Mouse (Mus musculus) liver, embryonic 11.5 days (tissue): ENCODE results near the gene Soat1. TPM values are rescaled to one million over a fixed set of nuclear protein-coding genes. Genes with fewer than 3 reads are reported as not detected.
A peak's percentile ranks its signal among the peaks of the same experiment; 100 is the strongest.

Experiments
- ATAC-seq: fragments of 200-750 bp; cut with Nextera tagmentation; replicated peaks from 2 replicates; pipeline ENCODE4 v1.8.0; 2017; ENCODE audit warnings: moderate number of reproducible peaks, mild to moderate bottlenecking, moderate TSS enrichment, moderate library complexity; ENCODE audit not compliant: low FRiP score
- DNase-seq: peaks from one replicate; pipeline ENCODE4 v3.0.0-alpha.2; 2017; ENCODE audit warnings: low spot score
- H3K27ac ChIP-seq: fragments of 300-500 bp; sonication (generic); 2 replicates; pipeline ENCODE4 v1.5.1; 2014; ENCODE audit warnings: mild to moderate bottlenecking, low read depth, low read length, control low read depth
- H3K27me3 ChIP-seq: fragments of 300-500 bp; sonication (generic); replicated peaks from 2 replicates; pipeline ENCODE4 v1.6.1; 2014; ENCODE audit warnings: low read length, mixed read lengths; ENCODE audit not compliant: control insufficient read depth, insufficient read depth
- H3K36me3 ChIP-seq: fragments of 300-500 bp; sonication (generic); 2 replicates; pipeline ENCODE4 v1.6.1; 2014; ENCODE audit warnings: mild to moderate bottlenecking, low read length, moderate library complexity, mixed read lengths; ENCODE audit not compliant: control insufficient read depth, insufficient read depth
- H3K4me1 ChIP-seq: fragments of 300-500 bp; sonication (generic); replicated peaks from 2 replicates; pipeline ENCODE4 v1.6.1; 2014; ENCODE audit warnings: low read length, mixed read lengths; ENCODE audit not compliant: control insufficient read depth, insufficient read depth
- H3K4me2 ChIP-seq: fragments of 300-500 bp; sonication (generic); 2 replicates; pipeline ENCODE4 v1.6.1; 2014; ENCODE audit warnings: mild to moderate bottlenecking, control low read depth, moderate library complexity
- H3K4me3 ChIP-seq: fragments of 300-500 bp; sonication (generic); 2 replicates; pipeline ENCODE4 v1.5.1; 2014; ENCODE audit warnings: low read depth, low read length, control low read depth
- H3K9ac ChIP-seq: fragments of 300-500 bp; sonication (generic); 2 replicates; pipeline ENCODE4 v1.6.1; 2014; ENCODE audit warnings: low read depth, low read length, control low read depth
- H3K9me3 ChIP-seq: fragments of 300-500 bp; sonication (generic); 2 replicates; pipeline ENCODE4 v1.6.1; 2016; ENCODE audit warnings: low read length, inconsistent platforms, mixed read lengths; ENCODE audit not compliant: control insufficient read depth
- WGBS: fragments of 180-500 bp; shearing (Covaris S2); extraction: QIAGEN DNeasy Blood & Tissue Kit; methylation state at CpG from one replicate; pipeline ENCODE4 v1.1.7; 2014; 5-methylcytosine and 5-hydroxymethylcytosine counted together
- polyA plus RNA-seq: library from polyadenylated mRNA; unstranded; fragments of >200 nt; fragmentation: Nextera tagmentation; extraction: Ambion mirVana; gene quantifications from 2 replicates; pipeline ENCODE4 v1.2.1, GENCODE M21; 2014

Gene Soat1
- polyA plus RNA-seq, 1 experiment from 2014 or later, result 29.3 TPM

DNA sequence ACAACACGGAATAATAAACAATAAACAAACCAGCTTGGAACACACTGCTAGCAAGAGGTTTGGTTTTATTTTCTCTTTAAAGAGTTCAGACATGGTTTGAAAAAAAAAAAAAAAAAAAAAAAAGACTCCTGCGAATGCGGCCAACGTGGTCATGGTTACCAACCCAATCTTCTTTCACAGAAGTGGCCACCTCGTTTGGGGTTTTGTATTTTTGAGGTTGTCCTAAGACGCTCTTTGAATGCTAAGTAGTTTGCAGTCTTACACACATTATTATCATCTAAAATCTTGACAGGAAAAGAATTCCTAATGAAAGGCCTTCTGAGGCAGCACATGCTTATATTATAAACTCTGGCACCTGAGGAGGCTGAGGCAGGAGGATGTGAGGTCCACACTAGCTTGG is 45.7 kb downstream of the Soat1 start:
- H3K36me3 ChIP-seq, result peaks cover 9% of the 10 kb centered on the region
- H3K9me3 ChIP-seq, result no peaks in the 10 kb centered on the region
- no peak overlapping the region for H3K4me2 ChIP-seq
- 89% methylated on average over 6 of the region's 6 CpGs for WGBS
- DNase-seq (no peak), ATAC-seq (no peak)
- H3K9ac ChIP-seq, result no peak overlapping the region
- no peak overlapping the region for H3K4me3 ChIP-seq
- H3K27ac ChIP-seq, result no peak overlapping the region
- no peaks in the 10 kb centered on the region for H3K4me1 ChIP-seq
- H3K27me3 ChIP-seq, result no peaks in the 10 kb centered on the region

DNA sequence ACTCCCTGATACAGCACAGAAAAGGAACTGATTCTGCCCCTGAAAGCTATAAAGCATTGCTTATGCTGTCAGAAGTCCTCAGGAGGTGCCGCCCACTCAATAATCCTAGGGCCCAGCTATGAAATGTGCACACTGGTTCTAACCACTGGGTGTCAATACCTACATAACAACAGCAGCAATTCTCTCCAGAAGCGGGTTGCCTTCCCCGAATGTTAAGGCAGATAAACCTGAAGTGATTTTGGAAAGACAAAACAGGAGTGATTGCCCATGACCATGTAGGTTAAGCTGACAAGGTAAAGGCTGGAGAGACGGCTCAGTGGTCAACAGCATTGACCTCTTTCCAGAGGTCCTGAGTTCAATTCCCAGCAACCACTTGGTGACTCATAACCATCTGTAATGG is 48.4 kb downstream of the Soat1 start:
- H3K4me2 ChIP-seq, result no peak overlapping the region
- H3K4me1 ChIP-seq, result 0 out of 2 replicates have a peak, but pooled peaks cover 2% of the 10 kb centered on the region
- no peaks in the 10 kb centered on the region for H3K9me3 ChIP-seq
- no peaks in the 10 kb centered on the region for H3K36me3 ChIP-seq
- no peak overlapping the region for H3K4me3 ChIP-seq
- H3K27ac ChIP-seq, result no peak overlapping the region
- H3K27me3 ChIP-seq, result no peaks in the 10 kb centered on the region
- no peak overlapping the region for H3K9ac ChIP-seq
- 91% methylated on average over 4 of the region's 4 CpGs for WGBS
- DNase-seq (no peak), ATAC-seq (no peak)

DNA sequence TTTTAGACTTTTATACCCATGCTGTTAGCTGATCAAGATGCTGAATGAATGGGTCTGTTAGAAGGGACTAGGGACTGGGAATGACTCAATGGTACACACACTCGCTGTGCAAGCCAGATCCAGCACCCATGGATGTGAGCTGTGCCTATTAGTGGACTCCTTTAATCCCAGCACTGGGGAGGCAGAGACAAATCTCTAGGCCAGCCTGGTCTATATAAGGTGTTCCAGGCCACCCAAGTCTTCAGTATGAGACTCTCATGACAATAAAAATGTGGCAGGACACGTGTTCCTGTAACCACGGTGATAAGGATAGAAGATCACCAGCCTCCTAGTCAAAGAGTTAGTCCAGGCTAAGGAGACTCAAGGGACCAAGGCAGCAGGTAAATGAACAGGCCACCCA is 50.1 kb downstream of the Soat1 start:
- 79% methylated on average over 3 of the region's 3 CpGs for whole genome bisulfite sequencing
- no peak overlapping the region for H3K4me3 ChIP-seq

DNA sequence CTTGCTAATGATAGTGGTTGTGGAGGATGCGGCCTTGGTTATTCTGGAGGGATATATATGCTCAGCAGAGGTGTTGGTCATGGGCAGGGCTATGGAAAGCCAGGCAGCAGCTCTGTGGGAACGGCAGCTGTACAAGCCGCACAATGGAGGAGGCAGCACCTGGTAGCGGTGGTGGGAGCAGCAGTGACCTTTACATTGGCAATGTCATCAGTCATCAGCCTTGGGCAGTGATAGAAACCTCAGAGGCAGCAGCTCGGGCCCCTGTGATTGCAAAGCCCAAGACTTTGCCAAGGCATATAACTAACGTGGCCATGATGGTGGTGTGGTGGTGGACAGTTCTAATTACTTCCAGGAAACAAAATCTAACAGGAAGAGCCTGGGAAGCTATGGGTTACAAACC is 50.6 kb downstream of the Soat1 start:
- peaks cover 2% of the 10 kb centered on the region; the same call in 1 of the 2 replicates for H3K4me1 ChIP-seq
- no peak for ATAC-seq
- no peak for DNase-seq
- H3K9me3 ChIP-seq, result no peaks in the 10 kb centered on the region
- H3K4me3 ChIP-seq, result no peak overlapping the region
- 91% methylated on average over 6 of the region's 6 CpGs for WGBS
- no peak overlapping the region for H3K4me2 ChIP-seq
- H3K27me3 ChIP-seq, result no peaks in the 10 kb centered on the region
- H3K27ac ChIP-seq, result no peak overlapping the region
- no peaks in the 10 kb centered on the region for H3K36me3 ChIP-seq
- no peak overlapping the region for H3K9ac ChIP-seq

More for the DNA sequence above, 50.1 kb downstream of the Soat1 start:
- H3K4me2 ChIP-seq, result no peak overlapping the region
- H3K27ac ChIP-seq, result no peak overlapping the region
- H3K9ac ChIP-seq, result no peak overlapping the region
- no peaks in the 10 kb centered on the region for H3K9me3 ChIP-seq
- peaks cover 2% of the 10 kb centered on the region; the same call in 1 of the 2 replicates for H3K4me1 ChIP-seq
- DNase-seq, result no peak
- H3K27me3 ChIP-seq, result no peaks in the 10 kb centered on the region
- ATAC-seq, result no peak
- no peaks in the 10 kb centered on the region for H3K36me3 ChIP-seq

DNA sequence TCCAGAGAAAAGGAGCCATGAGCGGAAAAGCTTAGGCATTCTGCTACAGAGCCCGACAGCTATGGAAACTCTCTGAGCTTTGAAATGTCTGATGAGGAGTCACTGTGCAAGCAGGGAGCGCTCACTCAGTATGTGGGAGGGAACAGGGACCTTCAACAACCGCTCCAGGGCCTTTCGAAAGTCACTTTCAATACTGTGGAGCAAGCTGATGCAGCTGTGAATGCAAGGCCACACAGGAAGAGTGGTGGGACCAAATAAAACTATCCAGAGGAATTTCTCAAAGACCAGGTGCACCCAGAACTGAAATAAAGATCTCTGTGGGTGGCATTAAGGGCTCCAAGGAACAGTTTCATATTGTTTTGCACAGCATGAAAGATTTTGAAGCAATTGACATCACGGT is 51.3 kb downstream of the Soat1 start:
- H3K36me3 ChIP-seq, result no peaks in the 10 kb centered on the region
- no peak overlapping the region for H3K4me3 ChIP-seq
- no peak overlapping the region for H3K27ac ChIP-seq
- peaks cover 2% of the 10 kb centered on the region; the same call in 1 of the 2 replicates for H3K4me1 ChIP-seq
- no peak overlapping the region for H3K4me2 ChIP-seq
- H3K9ac ChIP-seq, result no peak overlapping the region
- WGBS, result 81% methylated on average over 6 of the region's 6 CpGs
- no peak for ATAC-seq
- H3K9me3 ChIP-seq, result no peaks in the 10 kb centered on the region
- H3K27me3 ChIP-seq, result no peaks in the 10 kb centered on the region
- no peak for DNase-seq

DNA sequence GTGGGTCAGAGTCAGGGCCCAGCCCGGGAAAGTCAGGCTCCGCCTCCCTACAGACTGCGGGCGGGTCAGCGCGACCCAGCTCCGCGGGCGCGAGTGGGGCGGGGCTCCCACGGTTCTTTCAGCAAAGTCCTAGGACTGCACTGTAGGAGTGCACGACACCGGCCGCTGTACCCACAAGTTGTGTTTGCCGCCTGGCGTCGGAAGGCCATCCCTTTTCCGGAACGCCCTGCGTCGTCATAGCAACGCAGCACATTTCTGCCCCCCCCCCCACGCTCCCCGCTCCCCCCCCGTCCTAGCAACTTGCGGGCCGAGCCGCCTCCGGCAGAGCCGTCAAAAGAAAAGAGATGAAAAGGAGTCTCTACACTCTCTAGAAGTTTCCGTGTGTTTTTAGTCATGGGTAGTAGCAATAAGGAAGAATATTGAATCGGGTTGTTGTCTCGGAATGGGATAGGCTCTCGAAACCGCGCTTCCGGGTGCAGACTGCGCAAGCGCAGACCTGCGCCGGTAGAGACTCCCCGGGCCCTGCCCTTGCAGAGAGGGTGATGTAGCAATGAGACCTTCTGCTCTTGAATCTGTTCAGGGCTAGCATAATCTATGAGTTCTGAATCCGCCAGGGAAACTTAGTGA is 53.3 kb downstream of the Soat1 start, which contains the start of gene Axdnd1:
TSS of gene Axdnd1 (minus strand) at position 489 of the 627 bp plus-strand sequence.
- no peaks in the 10 kb centered on the region for H3K36me3 ChIP-seq
- under 1% methylated on average over 44 of the region's 44 CpGs for WGBS
- ATAC-seq, result peak; percentile 93
- peaks cover 2% of the 10 kb centered on the region; the same call in 1 of the 2 replicates for H3K4me1 ChIP-seq
- peak; percentile 83 for DNase-seq
- H3K9ac ChIP-seq, result peak within 1 kb of the TSS; percentile 64
- H3K4me3 ChIP-seq, result peak within 1 kb of the TSS; percentile 59
- H3K27ac ChIP-seq, result peak within 1 kb of the TSS; percentile 66; the same call in 1 of the 2 replicates
- H3K27me3 ChIP-seq, result no peaks in the 10 kb centered on the region
- H3K4me2 ChIP-seq, result peak within 1 kb of the TSS; percentile 66
- 0 out of 2 replicates have a peak, but pooled peaks cover 2% of the 10 kb centered on the region for H3K9me3 ChIP-seq

DNA sequence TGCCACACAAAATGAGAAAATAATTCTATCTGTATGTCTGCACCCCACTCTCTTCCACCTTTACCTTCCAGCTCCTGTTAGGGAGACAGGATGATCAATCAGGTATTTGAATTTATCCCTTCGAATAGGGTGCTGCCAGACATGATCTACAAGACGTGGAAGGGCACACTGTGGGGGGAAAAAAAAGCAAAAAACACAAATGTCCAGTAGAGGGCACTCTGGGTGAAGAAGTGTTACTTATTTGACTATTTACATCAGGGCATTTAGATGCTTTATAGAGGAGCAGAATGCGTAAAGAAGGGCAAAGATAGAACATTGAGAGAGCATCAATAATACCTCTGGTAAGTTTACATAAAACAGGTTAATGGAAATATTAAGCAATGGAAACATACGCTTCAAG is 56.0 kb downstream of the Soat1 start:
- WGBS, result 62% methylated on average over 4 of the region's 4 CpGs
- H3K4me1 ChIP-seq, result peaks cover 2% of the 10 kb centered on the region; the same call in 1 of the 2 replicates
- no peak overlapping the region for H3K27ac ChIP-seq
- ATAC-seq (no peak), DNase-seq (no peak)
- H3K9ac ChIP-seq, result no peak overlapping the region
- 0 out of 2 replicates have a peak, but pooled peaks cover 2% of the 10 kb centered on the region for H3K9me3 ChIP-seq
- H3K27me3 ChIP-seq, result no peaks in the 10 kb centered on the region
- no peaks in the 10 kb centered on the region for H3K36me3 ChIP-seq
- no peak overlapping the region for H3K4me3 ChIP-seq
- H3K4me2 ChIP-seq, result no peak overlapping the region

DNA sequence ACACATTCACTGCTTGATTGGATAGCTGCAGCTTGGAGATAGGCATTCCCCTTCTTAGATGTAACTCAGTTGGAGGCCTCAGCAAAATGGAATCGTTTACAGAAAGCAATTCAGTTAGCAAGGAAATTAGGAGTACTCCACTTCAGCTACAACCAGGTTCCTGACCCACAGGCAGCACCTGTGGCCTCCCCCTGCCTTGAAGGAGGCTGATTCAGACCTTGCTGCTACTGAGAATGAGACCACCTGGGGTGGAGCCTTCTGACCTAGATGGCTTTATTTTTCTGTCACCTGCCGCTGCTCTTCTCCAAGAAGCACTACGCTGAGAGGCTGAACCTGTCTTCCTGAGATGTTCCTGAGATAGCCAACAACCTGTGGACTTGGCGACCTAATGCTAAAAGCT is 65.6 kb downstream of the Soat1 start:
- no peak overlapping the region for H3K27ac ChIP-seq
- no peak overlapping the region for H3K4me2 ChIP-seq
- DNase-seq, result no peak
- WGBS, result 54% methylated on average over 4 of the region's 4 CpGs
- no peak for ATAC-seq
- H3K9ac ChIP-seq, result no peak overlapping the region
- no peaks in the 10 kb centered on the region for H3K9me3 ChIP-seq
- H3K4me1 ChIP-seq, result no peaks in the 10 kb centered on the region
- H3K4me3 ChIP-seq, result no peak overlapping the region
- no peaks in the 10 kb centered on the region for H3K36me3 ChIP-seq
- H3K27me3 ChIP-seq, result no peaks in the 10 kb centered on the region

DNA sequence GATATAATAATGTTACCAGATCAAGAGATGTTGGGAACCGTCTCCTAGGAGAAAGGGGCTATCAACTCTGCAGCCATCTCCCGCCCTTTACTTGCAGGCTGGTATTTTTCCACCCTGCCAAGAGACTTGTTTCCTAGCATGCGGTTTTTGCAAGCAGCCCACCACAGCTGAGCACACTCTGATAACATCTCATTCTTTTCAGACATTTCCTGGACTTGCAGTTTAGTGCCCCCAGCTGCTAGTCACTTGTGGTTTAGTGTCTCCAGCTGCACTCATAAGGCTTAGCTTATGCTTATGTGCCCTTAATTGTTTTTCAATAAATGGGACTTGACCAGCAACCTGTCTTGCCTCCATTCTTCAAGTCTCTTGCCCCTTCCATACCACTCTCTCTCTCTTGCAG is 66.1 kb downstream of the Soat1 start:
- Histone ChIP-seq H3K27me3 (no peaks in the 10 kb centered on the region), H3K9me3 (no peaks in the 10 kb centered on the region), H3K4me2 (no peak overlapping the region), H3K4me3 (no peak overlapping the region), H3K36me3 (no peaks in the 10 kb centered on the region), H3K4me1 (no peaks in the 10 kb centered on the region), H3K9ac (no peak overlapping the region), H3K27ac (no peak overlapping the region)
- no peak for DNase-seq
- 37% methylated on average over 3 of the region's 3 CpGs for WGBS
- ATAC-seq, result no peak
